Mouse (Mus musculus) testis, postnatal 14 days (tissue): Measurements from ENCODE around the gene Phf7.

Experiments used
- DNase-seq: peaks from one replicate; pipeline ENCODE4 v3.0.0; 2021; ENCODE audit warnings: low spot score

The Phf7 gene

GRCm38 (mm10) chr14:31197547-31198516 lies 53.3 kb downstream of the Phf7 start:
- DNase-seq: no peak

GRCm38 (mm10) chr14:31195968-31196367 lies 55.1 kb downstream of the Phf7 start:
- no peak for DNase-seq

GRCm38 (mm10) chr14:31195521-31195920 lies 55.6 kb downstream of the Phf7 start:
- DNase-seq: no peak

DNA sequence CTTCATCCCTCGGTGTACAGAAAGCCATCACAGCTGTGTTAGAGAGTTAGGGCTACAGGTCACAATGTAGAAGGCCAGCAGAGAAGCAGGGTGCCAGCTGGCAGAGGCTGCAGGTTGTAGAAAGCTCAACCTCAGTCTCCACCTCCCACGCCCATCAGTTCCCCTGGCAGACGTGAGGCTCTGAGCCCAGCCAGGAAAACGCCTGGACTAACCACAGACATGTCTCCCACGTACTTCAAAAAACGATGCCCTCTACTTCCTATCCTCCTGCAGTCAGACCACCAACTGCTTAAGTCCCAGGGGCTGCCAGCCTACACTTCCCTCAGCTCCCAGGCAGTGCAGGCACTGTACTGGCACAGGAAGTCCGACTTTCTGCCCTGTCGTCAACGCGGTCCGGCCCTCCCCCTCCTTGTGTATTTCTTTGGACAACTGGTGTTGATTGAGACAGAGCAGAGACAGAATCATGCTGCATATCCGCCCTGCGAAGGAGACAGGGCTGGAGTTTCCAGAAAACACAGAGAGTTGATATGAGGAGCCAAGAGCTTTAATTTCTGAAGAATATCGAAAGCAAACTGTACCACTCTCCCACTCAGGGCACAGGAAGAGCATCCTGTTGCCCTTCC lies 56.1 kb downstream of the Phf7 start:
- DNase-seq: peak; percentile 81

DNA sequence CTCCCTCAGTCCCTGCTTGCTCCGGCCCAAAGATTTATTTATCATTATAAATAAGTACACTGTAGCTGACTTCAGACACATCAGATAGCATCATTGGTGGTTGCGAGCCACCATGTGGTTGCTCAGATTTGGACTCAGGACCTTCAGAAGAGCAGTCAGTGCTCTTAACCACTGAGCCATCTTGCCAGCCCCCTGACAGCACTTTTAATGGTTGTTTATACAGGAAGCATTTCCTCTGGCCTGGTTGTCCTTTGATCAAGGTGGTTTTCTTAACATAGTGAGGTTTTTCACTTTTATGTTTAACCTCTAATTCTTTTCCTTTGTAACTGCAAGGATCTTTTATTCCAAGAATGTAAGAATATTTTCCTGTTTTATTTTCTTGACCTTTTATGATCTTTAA lies 56.7 kb downstream of the Phf7 start:
- DNase-seq: no peak

GRCm38 (mm10) chr14:31193791-31194190 lies 57.3 kb downstream of the Phf7 start:
- no peak for DNase-seq

GRCm38 (mm10) chr14:31191936-31192335 lies 59.2 kb downstream of the Phf7 start:
- no peak for DNase-seq

DNA sequence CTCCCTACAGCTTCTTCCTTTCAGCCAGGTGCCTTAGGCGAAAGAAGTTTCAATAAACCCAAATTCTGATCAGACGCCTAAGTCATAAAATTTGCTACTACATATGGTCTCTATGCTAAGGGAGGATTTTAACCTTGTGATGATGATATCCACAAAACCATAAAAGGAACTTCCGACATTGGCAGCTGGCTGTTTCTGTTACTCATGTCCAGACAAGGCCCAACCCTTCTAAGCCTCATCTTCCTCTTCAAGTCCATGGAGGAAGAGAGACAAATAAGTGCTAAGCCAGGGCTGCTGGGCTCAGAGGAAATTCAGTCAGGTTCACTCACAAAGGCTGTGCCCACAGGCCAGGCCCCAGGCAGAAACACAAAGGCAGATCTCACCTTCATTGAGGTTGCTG lies 61.8 kb downstream of the Phf7 start:
- DNase-seq: no peak

DNA sequence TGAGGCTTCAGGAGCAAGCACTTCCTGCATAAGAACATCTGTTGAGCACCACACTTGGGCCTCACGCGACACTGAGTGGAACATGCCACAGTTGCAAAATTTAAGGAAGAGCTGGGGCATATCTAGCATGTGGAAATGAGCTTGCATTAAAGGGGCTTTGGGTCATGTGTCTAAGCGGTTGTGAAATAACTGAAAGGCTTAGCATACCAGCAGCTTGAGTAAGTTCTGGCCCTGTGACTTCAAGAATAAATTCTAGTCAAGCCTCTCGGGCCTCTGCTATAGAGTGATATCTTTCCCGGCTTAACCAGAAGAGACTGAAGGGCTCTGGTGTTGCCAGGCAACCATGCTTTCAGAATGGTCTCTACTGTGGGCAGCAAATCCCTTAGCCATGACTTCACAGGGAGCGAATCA lies 62.3 kb downstream of the Phf7 start:
- no peak for DNase-seq
